Mouse (Mus musculus): ENCODE measurements around the gene Defb45. TPM values are rescaled to one million over a fixed set of nuclear protein-coding genes. Genes with fewer than 3 reads are reported as not detected.

Gene Defb45
- polyA plus RNA-seq (2017; shearing (Covaris generic)) = not detected

GRCm38 (mm10) chr2:152599299-152599698, at the start of gene Defb45:
TSS of gene Defb45 (minus strand) at chr2:152599399.

DNA sequence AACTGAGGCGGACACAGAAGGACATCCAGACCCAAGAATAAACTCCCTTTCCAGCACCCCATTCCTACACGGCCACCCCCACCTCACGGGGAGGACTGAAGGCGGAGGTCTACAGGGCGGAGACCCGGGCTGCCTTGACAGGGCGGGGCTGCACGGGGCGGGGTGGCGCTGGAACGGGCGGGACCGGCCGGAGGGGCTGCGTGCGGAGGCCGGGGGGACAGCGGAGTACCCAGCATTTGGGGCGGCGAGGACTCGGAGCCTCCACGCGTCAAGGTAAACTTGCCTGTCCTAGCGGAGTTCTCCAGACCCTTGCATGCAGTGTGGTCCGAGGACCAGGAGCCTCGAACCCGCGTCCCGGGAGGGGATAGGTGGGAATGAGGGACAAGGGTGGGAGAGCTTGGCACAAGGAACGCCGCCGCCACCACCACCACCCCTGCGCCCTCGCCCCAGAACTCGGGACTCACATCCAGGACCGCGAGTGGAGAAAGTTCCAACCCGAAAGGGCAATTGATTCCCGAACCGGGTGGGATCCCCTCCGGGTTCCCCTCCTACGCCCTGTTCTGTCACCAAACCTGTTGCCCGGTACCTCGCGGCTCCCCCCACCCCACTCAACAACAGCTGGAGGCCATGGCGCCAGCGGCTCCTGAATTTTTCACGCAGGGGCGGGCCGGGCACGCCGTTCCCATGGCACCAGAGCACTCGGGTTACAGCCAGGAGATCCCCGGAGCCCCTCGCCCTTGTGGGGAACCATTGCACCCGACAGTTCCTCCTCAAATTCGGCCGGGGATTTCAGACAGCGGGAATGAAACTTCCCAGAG, 27.8 kb upstream of the Defb45 start, which contains the start of gene Rem1:
Gene Rem1, plus strand, starts transcription at position 178 of the 818 bp plus-strand sequence.

GRCm38 (mm10) chr2:152622953-152623352, 23.8 kb upstream of the Defb45 start, which contains the start of gene Defb25:
TSS of gene Defb25 (minus strand) at chr2:152623053.

DNA sequence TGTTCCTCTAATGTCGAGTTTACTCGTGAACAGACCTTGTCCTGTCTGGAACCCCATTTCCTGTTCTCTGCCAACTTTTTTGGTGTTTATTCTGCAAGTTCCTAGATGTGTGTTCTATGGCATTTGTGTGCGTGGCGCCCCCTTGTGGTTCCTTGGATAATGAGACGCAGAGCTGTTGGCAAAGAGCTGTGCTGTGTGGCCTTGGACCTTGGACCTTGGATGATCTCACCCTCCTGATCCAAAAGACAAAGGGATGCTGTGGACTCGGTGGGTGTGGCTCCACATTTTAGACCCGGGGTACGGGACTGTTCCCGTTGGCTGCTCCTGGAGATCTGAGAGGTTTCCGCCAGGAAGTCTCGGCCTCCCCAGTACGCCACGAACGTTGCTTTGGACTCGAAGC, 4.9 kb upstream of the Defb45 start, which contains the start of gene Defb36:
Gene Defb36, plus strand, starts transcription at position 271 of the 400 bp plus-strand sequence.

GRCm38 (mm10) chr2:152580107-152580506, 19.1 kb downstream of the Defb45 start, which contains the start of gene Defb19:
TSS of gene Defb19 (minus strand) at chr2:152580312.

GRCm38 (mm10) chr2:152572114-152572794, 26.9 kb downstream of the Defb45 start, which contains the start of gene Defb21:
TSS of gene Defb21 (plus strand) at chr2:152572744.

GRCm38 (mm10) chr2:152569038-152569437, 30.2 kb downstream of the Defb45 start, which contains the start of gene Gm17416:
TSS of gene Gm17416 (plus strand) at chr2:152569338.

Other genes with a start within 250 kb of the Defb45 start
- gene Nrsn2, start 222.8 kb downstream of the Defb45 start, polyA plus RNA-seq (2017; shearing (Covaris generic)) = not detected
- gene Sox12, start 201.3 kb downstream of the Defb45 start, polyA plus RNA-seq (2017; shearing (Covaris generic)) = 0.27 TPM
- 0.41 TPM for gene Zcchc3, start 184.4 kb downstream of the Defb45 start, polyA plus RNA-seq (2017; shearing (Covaris generic))
- gene 6820408C15Rik, start 183.8 kb downstream of the Defb45 start, polyA plus RNA-seq (2017; shearing (Covaris generic)) = not detected
- gene Defb23, start 134.8 kb downstream of the Defb45 start, polyA plus RNA-seq (2017; shearing (Covaris generic)) = not detected
- gene Defb20, start 122.3 kb downstream of the Defb45 start, polyA plus RNA-seq (2017; shearing (Covaris generic)) = not detected
- gene Defb22, start 109.3 kb downstream of the Defb45 start, polyA plus RNA-seq (2017; shearing (Covaris generic)) = not detected
- gene Defb26, start 87.7 kb downstream of the Defb45 start, polyA plus RNA-seq (2017; shearing (Covaris generic)) = not detected
- gene Defb28, start 81.1 kb downstream of the Defb45 start, polyA plus RNA-seq (2017; shearing (Covaris generic)) = not detected
- gene Defb29, start 59.3 kb downstream of the Defb45 start, polyA plus RNA-seq (2017; shearing (Covaris generic)) = not detected
- gene Gm17416, start 30.1 kb downstream of the Defb45 start, polyA plus RNA-seq (2017; shearing (Covaris generic)) = not detected
- not detected for gene Defb21, start 26.7 kb downstream of the Defb45 start, polyA plus RNA-seq (2017; shearing (Covaris generic))
- gene Defb19, start 19.1 kb downstream of the Defb45 start, polyA plus RNA-seq (2017; shearing (Covaris generic)) = not detected
- gene Defb36, start 4.9 kb upstream of the Defb45 start, polyA plus RNA-seq (2017; shearing (Covaris generic)) = not detected
- not detected for gene Defb25, start 23.7 kb upstream of the Defb45 start, polyA plus RNA-seq (2017; shearing (Covaris generic))
- not detected for gene Rem1, start 27.6 kb upstream of the Defb45 start, polyA plus RNA-seq (2017; shearing (Covaris generic))
- 176 TPM for gene H13, start 70.1 kb upstream of the Defb45 start, polyA plus RNA-seq (2017; shearing (Covaris generic))
- 5.4 TPM for gene Mcts2, start 87.6 kb upstream of the Defb45 start, polyA plus RNA-seq (2017; shearing (Covaris generic))
- gene Id1, start 136.9 kb upstream of the Defb45 start, polyA plus RNA-seq (2017; shearing (Covaris generic)) = not detected
- gene Cox4i2, start 154.8 kb upstream of the Defb45 start, polyA plus RNA-seq (2017; shearing (Covaris generic)) = not detected
- gene Bcl2l1, start 232.3 kb upstream of the Defb45 start, polyA plus RNA-seq (2017; shearing (Covaris generic)) = 12.0 TPM
- gene Tpx2, start 248.6 kb upstream of the Defb45 start, polyA plus RNA-seq (2017; shearing (Covaris generic)) = 0.85 TPM

All from naive thymus-derived CD4-positive, alpha-beta T cell, adult 5 months (primary cell).